Mouse (Mus musculus) E14TG2a.4 (cell line): ENCODE data around the gene Olfm2.

Experiments used
- CTCF ChIP-seq: conservative IDR thresholded peaks from 2 replicates; pipeline ENCODE4 v1.5.1; 2014; ENCODE audit warnings: low read length
- NANOG ChIP-seq: IDR thresholded peaks from 2 replicates; pipeline ENCODE4 v1.6.1; 2014; ENCODE audit warnings: borderline replicate concordance, low read length, mixed read lengths
- POU5F1 ChIP-seq: IDR thresholded peaks from 2 replicates; pipeline ENCODE4 v1.6.1; 2014; ENCODE audit warnings: low read length, borderline replicate concordance

DNA sequence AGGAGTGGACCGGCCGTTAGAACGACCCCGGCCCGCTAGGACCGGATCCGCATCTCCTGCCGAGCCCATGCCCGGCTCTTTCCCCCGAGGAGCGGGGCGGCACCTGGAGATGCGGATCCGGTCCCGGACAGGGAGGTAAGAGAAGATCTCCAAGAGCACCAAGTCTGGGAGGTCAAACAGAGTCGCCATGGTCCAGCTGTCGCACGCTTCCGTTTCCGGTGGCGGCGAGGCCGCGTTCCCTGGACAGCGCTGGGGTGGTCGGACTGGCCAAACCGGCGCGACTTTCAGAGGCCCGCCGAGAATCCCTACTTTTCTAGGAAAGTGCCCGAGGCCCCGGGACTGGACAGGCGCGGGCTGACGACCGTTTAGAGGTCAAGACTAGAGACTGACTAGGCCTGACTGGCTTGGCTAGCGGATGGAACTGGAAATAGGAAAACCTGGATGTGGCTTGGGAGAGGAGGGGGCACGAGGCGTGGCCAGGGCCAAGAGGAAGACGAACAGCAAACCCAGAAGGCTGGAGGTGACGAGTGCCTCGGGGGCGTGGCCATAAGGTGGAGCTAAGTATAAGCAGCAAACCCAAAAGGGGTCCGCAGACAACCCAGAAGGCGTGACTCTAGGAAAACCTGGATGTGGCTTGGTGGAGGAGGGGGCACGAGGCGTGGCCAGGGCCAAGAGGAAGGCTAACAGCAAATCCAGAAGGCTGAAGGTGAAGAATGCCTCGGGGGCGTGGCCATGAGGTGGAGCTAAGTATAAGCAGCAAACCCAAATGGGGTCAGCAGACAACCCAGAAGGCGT lies 103.9 kb downstream of the Olfm2 start, which contains the start of gene Ubl5:
- TF ChIP-seq CTCF (no peak), NANOG (no peak), POU5F1 (no peak)
